Mouse (Mus musculus): ENCODE measurements around the gene Mpp2. TPM values are rescaled to one million over a fixed set of nuclear protein-coding genes. Genes with fewer than 3 reads are reported as not detected.

The Mpp2 gene
- polyA plus RNA-seq, 1 experiment: 7.0 TPM

GRCm38 (mm10) chr11:102016136-102016535, 72.2 kb downstream of the Mpp2 start:
- H3K4me1 ChIP-seq (ENCODE audit: control insufficient read depth, insufficient read depth, insufficient read length, low read length): no peaks in the 10 kb centered on the region
- H3K27ac ChIP-seq (replicated peaks; ENCODE audit: low read depth, low read length): no peak overlapping the region
- H3K4me3 ChIP-seq (ENCODE audit: insufficient read depth, low read depth, low read length): no peak overlapping the region

- no peak overlapping the region for H3K27ac ChIP-seq (replicated peaks; ENCODE audit: low read depth, low read length)
- H3K4me3 ChIP-seq (ENCODE audit: insufficient read depth, low read depth, low read length): no peak overlapping the region
- peaks cover 3% of the 10 kb centered on the region; the same call in 1 of the 2 replicates for H3K4me1 ChIP-seq (ENCODE audit: control insufficient read depth, insufficient read depth, insufficient read length, low read length)
These were observed 72.8 kb downstream of the Mpp2 start for GRCm38 (mm10) chr11:102015472-102015871.

- H3K27ac ChIP-seq (replicated peaks; ENCODE audit: low read depth, low read length): no peak overlapping the region
- H3K4me3 ChIP-seq (ENCODE audit: insufficient read depth, low read depth, low read length): no peak overlapping the region
- H3K4me1 ChIP-seq (ENCODE audit: control insufficient read depth, insufficient read depth, insufficient read length, low read length): peaks cover 4% of the 10 kb centered on the region; the same call in 1 of the 2 replicates
These were observed 75.1 kb downstream of the Mpp2 start for GRCm38 (mm10) chr11:102013201-102013600.

- H3K27ac ChIP-seq (replicated peaks; ENCODE audit: low read depth, low read length): no peak overlapping the region
- peaks cover 4% of the 10 kb centered on the region; the same call in 1 of the 2 replicates for H3K4me1 ChIP-seq (ENCODE audit: control insufficient read depth, insufficient read depth, insufficient read length, low read length)
- no peak overlapping the region for H3K4me3 ChIP-seq (ENCODE audit: insufficient read depth, low read depth, low read length)
These were observed 76.8 kb downstream of the Mpp2 start for GRCm38 (mm10) chr11:102011510-102011909.

- peaks cover 4% of the 10 kb centered on the region; the same call in 1 of the 2 replicates for H3K4me1 ChIP-seq (ENCODE audit: control insufficient read depth, insufficient read depth, insufficient read length, low read length)
- H3K27ac ChIP-seq (replicated peaks; ENCODE audit: low read depth, low read length): peak overlapping the region; percentile 22; the same call in 1 of the 2 replicates
- H3K4me3 ChIP-seq (ENCODE audit: insufficient read depth, low read depth, low read length): no peak overlapping the region
These were observed 78.2 kb downstream of the Mpp2 start for GRCm38 (mm10) chr11:102010140-102010539.

GRCm38 (mm10) chr11:102008954-102009637, 79.2 kb downstream of the Mpp2 start:
- no peak overlapping the region for H3K27ac ChIP-seq (replicated peaks; ENCODE audit: low read depth, low read length)

GRCm38 (mm10) chr11:102008372-102008771, 79.9 kb downstream of the Mpp2 start:
- H3K4me3 ChIP-seq (ENCODE audit: insufficient read depth, low read depth, low read length): no peak overlapping the region
- no peak overlapping the region for H3K27ac ChIP-seq (replicated peaks; ENCODE audit: low read depth, low read length)
- H3K4me1 ChIP-seq (ENCODE audit: control insufficient read depth, insufficient read depth, insufficient read length, low read length): peaks cover 4% of the 10 kb centered on the region; the same call in 1 of the 2 replicates

More at GRCm38 (mm10) chr11:102008954-102009637, 79.2 kb downstream of the Mpp2 start:
- no peak overlapping the region for H3K4me3 ChIP-seq (ENCODE audit: insufficient read depth, low read depth, low read length)
- peaks cover 4% of the 10 kb centered on the region; the same call in 1 of the 2 replicates for H3K4me1 ChIP-seq (ENCODE audit: control insufficient read depth, insufficient read depth, insufficient read length, low read length)

Other genes starting within 250 kb of the Mpp2 start
- 3.8 and 4.4 TPM in 2 replicates for gene Meox1, start 194.1 kb downstream of the Mpp2 start, polyA plus RNA-seq (2012; ENCODE audit: insufficient read depth, insufficient read length, missing spikeins)
- not detected in 2 replicates for gene Sost, start 121.5 kb downstream of the Mpp2 start, polyA plus RNA-seq (2012; ENCODE audit: insufficient read depth, insufficient read length, missing spikeins)
- gene Cfap97d1, start 104.2 kb downstream of the Mpp2 start, polyA plus RNA-seq (2012; ENCODE audit: insufficient read depth, insufficient read length, missing spikeins): not detected in 2 replicates
- gene Dusp3, start 101.5 kb downstream of the Mpp2 start, polyA plus RNA-seq (2012; ENCODE audit: insufficient read depth, insufficient read length, missing spikeins): 66.5 and 75.1 TPM in 2 replicates
- gene Mpp3, start 60.1 kb downstream of the Mpp2 start, polyA plus RNA-seq (2012; ENCODE audit: insufficient read depth, insufficient read length, missing spikeins): 0.54 and 0.87 TPM in 2 replicates
- gene Cd300lg, start 47.0 kb downstream of the Mpp2 start, polyA plus RNA-seq (2012; ENCODE audit: insufficient read depth, insufficient read length, missing spikeins): 37.7 and 46.4 TPM in 2 replicates
- gene Ppy, start 12.8 kb upstream of the Mpp2 start, polyA plus RNA-seq (2012; ENCODE audit: insufficient read depth, insufficient read length, missing spikeins): not detected in 2 replicates
- not detected in 2 replicates for gene Pyy, start 19.3 kb upstream of the Mpp2 start, polyA plus RNA-seq (2012; ENCODE audit: insufficient read depth, insufficient read length, missing spikeins)
- gene Nags, start 57.0 kb upstream of the Mpp2 start, polyA plus RNA-seq (2012; ENCODE audit: insufficient read depth, insufficient read length, missing spikeins): not detected in 2 replicates
- gene Tmem101, start 67.9 kb upstream of the Mpp2 start, polyA plus RNA-seq (2012; ENCODE audit: insufficient read depth, insufficient read length, missing spikeins): 3.3 and 7.9 TPM in 2 replicates
- 93.7 and 101 TPM in 2 replicates for gene Lsm12, start 96.8 kb upstream of the Mpp2 start, polyA plus RNA-seq (2012; ENCODE audit: insufficient read depth, insufficient read length, missing spikeins)
- gene G6pc3, start 101.1 kb upstream of the Mpp2 start, polyA plus RNA-seq (2012; ENCODE audit: insufficient read depth, insufficient read length, missing spikeins): 41.4 and 51.7 TPM in 2 replicates
- 42.2 and 61.6 TPM in 2 replicates for gene Hdac5, start 141.7 kb upstream of the Mpp2 start, polyA plus RNA-seq (2012; ENCODE audit: insufficient read depth, insufficient read length, missing spikeins)
- not detected in 2 replicates for gene BC030867, start 160.4 kb upstream of the Mpp2 start, polyA plus RNA-seq (2012; ENCODE audit: insufficient read depth, insufficient read length, missing spikeins)
- gene Asb16, start 180.2 kb upstream of the Mpp2 start, polyA plus RNA-seq (2012; ENCODE audit: insufficient read depth, insufficient read length, missing spikeins): 0.48 and 1.0 TPM in 2 replicates
- gene Tmub2, start 196.4 kb upstream of the Mpp2 start, polyA plus RNA-seq (2012; ENCODE audit: insufficient read depth, insufficient read length, missing spikeins): 20.5 and 24.2 TPM in 2 replicates
- 11.6 and 13.1 TPM in 2 replicates for gene Atxn7l3, start 208.1 kb upstream of the Mpp2 start, polyA plus RNA-seq (2012; ENCODE audit: insufficient read depth, insufficient read length, missing spikeins)
- 41.7 and 47.6 TPM in 2 replicates for gene Ubtf, start 231.2 kb upstream of the Mpp2 start, polyA plus RNA-seq (2012; ENCODE audit: insufficient read depth, insufficient read length, missing spikeins)